Mouse (Mus musculus) cortical plate, adult 2 months (tissue): Measurements from ENCODE around the gene Rapgef5. TPM values are rescaled to one million over a fixed set of nuclear protein-coding genes. Genes with fewer than 3 reads are reported as not detected.

ENCODE experiments used
- H3K27ac ChIP-seq: fragments of 200-500 bp; 2 replicates; pipeline ENCODE4 v1.5.1; 2012; ENCODE audit warnings: low read length, control low read depth, inconsistent platforms; ENCODE audit not compliant: insufficient read depth
- H3K4me1 ChIP-seq: fragments of 200-500 bp; 2 replicates; pipeline ENCODE4 v1.6.1; 2011; ENCODE audit warnings: low read length; ENCODE audit not compliant: control insufficient read depth, insufficient read depth
- H3K4me3 ChIP-seq: fragments of 200-500 bp; 2 replicates; pipeline ENCODE4 v1.5.1; 2011; ENCODE audit warnings: mild to moderate bottlenecking, low read length, control low read depth; ENCODE audit not compliant: insufficient read depth
- CTCF ChIP-seq: fragments of 200-500 bp; IDR thresholded peaks from 2 replicates; pipeline ENCODE4 v1.5.1; 2011; ENCODE audit warnings: mild to moderate bottlenecking, control low read depth, low read length; ENCODE audit not compliant: insufficient read depth; ENCODE audit errors: extremely low read depth
- POLR2A ChIP-seq: fragments of 200-500 bp; IDR thresholded peaks from 2 replicates; pipeline ENCODE4 v1.6.1; 2011; ENCODE audit warnings: mild to moderate bottlenecking, low read length, control low read depth; ENCODE audit not compliant: insufficient read depth; ENCODE audit errors: extremely low read depth
- polyA plus RNA-seq: library from polyadenylated mRNA; depleted of rRNA; stranded (reverse); fragments of >200 nt; gene quantifications from 2 replicates; pipeline ENCODE4 v1.2.3, GENCODE M21; 2012

Rapgef5 gene
- polyA plus RNA-seq, 1 experiment = 61.7 TPM

DNA sequence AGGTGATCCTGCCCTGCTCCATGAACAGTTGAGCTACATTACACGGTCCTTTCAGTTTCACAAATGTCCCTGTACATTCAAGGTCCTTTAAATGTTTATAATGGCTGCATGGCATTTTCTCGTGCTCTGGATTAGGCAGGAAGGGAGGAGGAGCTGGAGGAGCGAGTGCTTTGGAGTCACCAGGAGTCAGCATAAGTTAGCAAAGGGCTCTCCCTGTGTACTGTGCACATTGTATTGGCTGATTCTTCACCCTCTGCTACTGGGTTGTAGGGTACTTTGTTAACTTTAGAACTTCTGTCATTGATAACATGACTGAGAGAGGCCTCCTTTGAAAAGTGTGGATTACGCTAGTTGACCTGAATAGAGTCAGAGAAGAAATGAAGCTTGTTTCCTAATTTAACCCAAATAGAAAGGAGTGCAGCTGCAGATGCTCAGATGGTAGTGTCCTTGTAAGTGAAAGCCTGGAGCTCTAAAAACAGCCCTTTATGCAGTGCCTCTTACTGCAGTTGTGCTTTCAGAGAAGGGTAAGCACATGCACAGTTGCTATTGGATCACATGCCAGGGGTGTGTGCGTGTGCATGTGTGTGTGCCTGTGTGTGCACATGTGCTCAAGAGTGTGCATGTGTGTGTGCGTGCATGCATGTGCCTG lies 45.3 kb downstream of the Rapgef5 start:
- Histone ChIP-seq H3K4me1 (peaks cover 15% of the 10 kb centered on the region), H3K27ac (no peak overlapping the region), H3K4me3 (no peak overlapping the region)
- TF ChIP-seq CTCF = no peak
- no peak for TF ChIP-seq POLR2A

DNA sequence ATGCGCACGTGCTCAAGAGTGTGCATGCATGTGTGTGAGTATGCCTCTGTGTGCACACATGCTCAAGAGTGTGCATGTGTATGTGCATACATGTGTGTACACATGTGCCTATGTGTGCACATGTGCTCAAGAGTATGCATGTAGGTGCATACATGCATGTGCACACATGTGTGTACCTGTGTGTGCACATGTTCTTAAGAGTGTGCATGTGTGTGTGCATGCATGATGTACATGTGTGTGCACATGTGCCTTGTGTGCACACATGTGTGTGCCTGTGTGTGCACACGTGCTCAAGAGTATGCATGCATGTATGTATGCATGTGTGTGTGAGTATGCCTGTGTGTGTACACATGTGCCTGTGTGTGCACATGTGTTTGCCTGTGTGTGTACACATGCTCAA lies 45.8 kb downstream of the Rapgef5 start:
- no peak overlapping the region for H3K4me3 ChIP-seq
- no peak for TF ChIP-seq CTCF
- H3K4me1 ChIP-seq = peaks cover 14% of the 10 kb centered on the region
- H3K27ac ChIP-seq = no peak overlapping the region

DNA sequence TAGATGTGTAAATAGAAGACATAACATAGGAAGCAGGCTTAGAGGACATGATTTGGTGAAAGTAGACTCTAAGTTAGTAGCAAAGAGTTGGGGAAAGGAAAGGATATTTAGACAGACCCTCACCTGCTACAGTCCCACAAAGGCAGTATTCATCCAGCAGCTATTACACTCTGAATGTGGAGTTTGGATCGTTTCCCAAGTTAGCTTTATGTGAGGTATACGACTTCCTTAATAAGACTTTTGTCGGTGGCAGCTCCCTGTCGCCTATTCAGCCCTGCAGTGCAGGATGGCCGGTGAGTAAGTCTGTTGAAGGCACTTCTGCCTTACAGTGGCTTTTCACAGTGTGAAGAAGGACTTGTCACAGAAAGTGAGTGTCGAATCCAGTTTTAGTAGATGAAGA lies 47.6 kb downstream of the Rapgef5 start:
- H3K27ac ChIP-seq = no peak overlapping the region
- H3K4me3 ChIP-seq = no peak overlapping the region
- TF ChIP-seq CTCF (no peak), POLR2A (no peak)
- H3K4me1 ChIP-seq = peaks cover 14% of the 10 kb centered on the region

DNA sequence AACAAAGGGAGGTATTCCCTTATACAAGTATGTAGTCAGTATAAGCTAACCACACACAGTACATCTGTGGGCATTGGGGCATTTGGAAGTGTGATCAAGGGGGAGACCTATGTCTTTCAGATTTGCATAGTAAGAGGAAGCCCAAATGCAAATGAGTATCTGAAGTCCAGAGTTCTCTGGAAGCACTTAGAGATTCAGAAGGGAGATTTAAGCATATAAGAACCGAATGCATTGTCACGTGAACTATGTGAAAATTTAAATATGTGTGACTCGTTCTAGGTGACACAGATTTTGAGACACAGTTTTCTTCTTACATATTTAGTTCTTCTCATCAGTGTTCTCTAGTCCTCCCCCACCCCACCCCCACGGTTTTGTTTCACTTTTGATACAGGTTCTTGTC lies 50.0 kb downstream of the Rapgef5 start:
- TF ChIP-seq POLR2A (no peak), CTCF (no peak)
- no peak overlapping the region for H3K27ac ChIP-seq
- H3K4me3 ChIP-seq = no peak overlapping the region
- peaks cover 15% of the 10 kb centered on the region for H3K4me1 ChIP-seq

DNA sequence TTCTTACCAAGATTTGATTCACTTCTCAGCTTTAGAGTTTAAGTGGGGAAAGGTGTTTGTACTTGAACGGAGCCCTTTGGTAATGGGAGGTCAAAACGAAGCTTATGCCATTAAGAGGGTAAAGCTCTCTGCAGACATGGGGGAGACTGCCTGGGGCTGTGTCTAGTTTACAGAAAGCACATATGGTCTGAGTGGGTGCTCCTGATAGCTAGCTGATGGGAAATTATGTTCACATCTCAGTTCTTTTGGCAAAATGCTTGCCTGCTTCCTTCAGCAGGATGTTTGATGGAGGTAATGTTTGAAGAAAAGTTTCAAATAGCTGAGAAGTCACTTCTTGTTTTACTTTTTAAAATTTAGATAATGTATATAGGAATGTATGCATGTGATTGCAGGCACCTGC lies 53.4 kb downstream of the Rapgef5 start:
- H3K27ac ChIP-seq = no peak overlapping the region
- H3K4me1 ChIP-seq = peaks cover 4% of the 10 kb centered on the region
- TF ChIP-seq CTCF (no peak), POLR2A (no peak)
- no peak overlapping the region for H3K4me3 ChIP-seq

DNA sequence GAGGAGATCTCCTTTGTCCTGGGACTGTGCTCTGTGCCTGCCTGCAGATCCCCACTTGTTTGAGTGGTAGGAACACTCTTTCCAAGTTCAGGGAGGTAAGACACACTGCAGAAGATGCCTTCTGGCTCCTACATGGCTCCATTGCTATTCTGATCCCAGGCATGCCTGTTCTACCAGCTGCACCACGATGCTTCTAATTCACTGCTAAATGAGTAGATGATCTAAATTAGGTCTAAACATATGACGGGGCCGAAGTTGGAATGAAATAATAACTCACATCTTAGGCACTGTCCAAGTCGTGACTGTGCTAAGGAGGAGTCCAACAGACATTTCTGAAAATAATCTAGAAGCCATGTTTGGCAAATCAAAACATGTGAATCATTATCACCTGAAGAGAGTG lies 68.0 kb downstream of the Rapgef5 start:
- H3K27ac ChIP-seq = no peak overlapping the region
- TF ChIP-seq CTCF (no peak), POLR2A (no peak)
- H3K4me3 ChIP-seq = no peak overlapping the region
- H3K4me1 ChIP-seq = no peaks in the 10 kb centered on the region

DNA sequence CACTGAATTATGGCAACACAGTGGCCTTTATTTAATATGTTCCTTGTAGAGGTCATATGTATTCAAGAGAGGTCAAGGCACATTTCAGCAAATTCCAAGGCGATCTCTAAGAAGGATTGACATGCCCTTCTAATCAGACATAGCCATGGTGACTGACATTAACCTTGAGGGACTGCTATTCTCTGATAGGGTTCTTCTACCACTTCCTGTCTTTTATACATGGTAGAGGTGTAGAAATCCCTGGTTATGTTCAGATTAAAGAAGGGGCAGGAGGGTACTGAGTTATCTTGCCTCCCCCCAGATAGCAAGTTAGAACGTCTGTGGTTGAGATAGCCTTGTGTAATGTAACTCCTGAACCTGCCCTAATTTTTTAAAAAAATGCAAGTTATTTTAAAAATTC lies 69.1 kb downstream of the Rapgef5 start:
- H3K4me3 ChIP-seq = no peak overlapping the region
- no peak for TF ChIP-seq POLR2A
- TF ChIP-seq CTCF = no peak

DNA sequence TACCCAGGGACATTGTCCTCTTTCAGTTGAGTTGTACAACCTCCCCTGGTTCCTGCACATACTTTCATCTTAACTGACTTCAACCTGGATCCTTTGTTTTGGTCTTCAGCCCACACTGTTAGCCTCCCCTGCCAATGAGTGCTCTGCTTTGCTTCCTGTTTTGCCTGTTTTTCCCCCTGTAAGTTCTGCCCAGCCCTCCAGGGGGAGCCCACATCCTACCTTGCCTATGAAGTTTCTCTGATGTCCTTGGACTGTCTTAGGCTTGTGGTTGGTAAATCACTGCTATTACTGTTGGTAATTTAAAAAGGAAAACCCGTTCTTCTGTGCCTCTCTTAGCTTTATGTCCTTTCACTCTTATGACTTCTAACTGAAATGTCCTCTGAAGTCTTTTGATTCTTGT lies 69.8 kb downstream of the Rapgef5 start:
- TF ChIP-seq POLR2A (no peak), CTCF (peak; percentile 87)
- Histone ChIP-seq H3K27ac (no peak overlapping the region), H3K4me1 (no peaks in the 10 kb centered on the region), H3K4me3 (no peak overlapping the region)

More for the DNA sequence above, 69.1 kb downstream of the Rapgef5 start:
- Histone ChIP-seq H3K27ac (no peak overlapping the region), H3K4me1 (no peaks in the 10 kb centered on the region)

DNA sequence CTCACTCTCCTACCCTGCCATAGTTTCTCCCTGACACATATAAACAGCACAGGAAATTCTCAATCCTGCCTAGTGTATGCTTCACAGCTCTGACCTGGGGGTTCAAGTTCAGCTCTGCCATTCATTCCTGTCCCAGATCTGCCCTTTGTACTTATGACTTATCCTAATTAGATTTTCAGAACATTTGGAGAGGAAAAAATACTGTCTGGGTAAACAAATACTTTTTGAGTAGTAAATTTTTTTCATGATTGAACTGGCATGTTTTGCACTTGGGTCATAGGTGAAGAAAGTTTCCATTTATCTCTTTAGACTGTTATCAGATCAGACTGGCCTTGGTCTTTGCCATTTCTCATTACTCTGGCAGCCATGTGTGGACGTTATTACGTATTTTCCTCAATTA lies 72.9 kb downstream of the Rapgef5 start:
- H3K27ac ChIP-seq = no peak overlapping the region
- no peaks in the 10 kb centered on the region for H3K4me1 ChIP-seq
- no peak for TF ChIP-seq POLR2A
- no peak for TF ChIP-seq CTCF
- no peak overlapping the region for H3K4me3 ChIP-seq

DNA sequence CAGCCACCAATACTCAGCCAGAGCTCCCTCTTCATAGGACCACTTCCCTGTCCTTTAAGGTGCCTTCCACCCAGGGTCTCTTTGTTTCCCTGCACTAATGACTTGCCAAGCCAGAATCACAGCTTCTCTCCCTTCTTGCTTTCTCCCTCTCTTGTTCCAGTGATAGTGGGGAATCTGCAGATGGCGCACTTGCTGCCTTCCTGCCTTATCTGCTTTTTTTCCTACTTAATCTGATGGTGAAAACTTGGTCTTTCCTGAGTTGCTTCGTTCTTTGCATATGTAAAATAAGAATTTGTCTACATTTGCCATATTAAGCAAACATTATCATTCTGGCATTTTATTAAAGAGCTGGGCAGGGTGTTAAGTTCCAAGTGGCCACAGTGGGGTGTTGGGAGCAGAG lies 75.7 kb downstream of the Rapgef5 start:
- no peak overlapping the region for H3K27ac ChIP-seq
- TF ChIP-seq CTCF = peak; percentile 37; the same call in 1 of the 2 replicates
- TF ChIP-seq POLR2A = no peak
- H3K4me3 ChIP-seq = no peak overlapping the region
- no peaks in the 10 kb centered on the region for H3K4me1 ChIP-seq
